Mouse (Mus musculus) bone marrow, adult 2 months (tissue): Measurements from ENCODE around the gene Clec3b. TPM values are rescaled to one million over a fixed set of nuclear protein-coding genes. Genes with fewer than 3 reads are reported as not detected.

Experiments
- H3K27ac ChIP-seq: fragments of 200-500 bp; 2 replicates; pipeline ENCODE4 v1.5.1; 2012; ENCODE audit warnings: low read depth, mild to moderate bottlenecking, control low read depth, inconsistent platforms, low read length; ENCODE audit not compliant: control insufficient read depth, poor library complexity, insufficient read depth
- H3K4me1 ChIP-seq: fragments of 200-500 bp; 2 replicates; pipeline ENCODE4 v1.6.1; 2011; ENCODE audit warnings: low read length; ENCODE audit not compliant: control insufficient read depth, insufficient read depth
- H3K4me3 ChIP-seq: fragments of 200-500 bp; replicated peaks from 2 replicates; pipeline ENCODE3; 2011; ENCODE audit warnings: mild to moderate bottlenecking, low read depth, low read length, control low read depth; ENCODE audit not compliant: control insufficient read depth
- CTCF ChIP-seq: fragments of 200-500 bp; IDR thresholded peaks from 2 replicates; pipeline ENCODE4 v1.5.1; 2011; ENCODE audit warnings: low read length, control low read depth; ENCODE audit not compliant: control insufficient read depth, insufficient read depth
- POLR2A ChIP-seq: fragments of 200-500 bp; IDR thresholded peaks from 2 replicates; pipeline ENCODE4 v1.6.1; 2011; ENCODE audit warnings: low read depth, mild to moderate bottlenecking, control low read depth, low read length, borderline replicate concordance; ENCODE audit not compliant: control insufficient read depth
- WGBS: fragments of 180-500 bp; shearing (Covaris S2); methylation state at CpG from one replicate; pipeline ENCODE4 v1.1.7; 2018; 5-methylcytosine and 5-hydroxymethylcytosine counted together
- polyA plus RNA-seq: library from polyadenylated mRNA; stranded (reverse); fragments of >200 nt; gene quantifications from 2 replicates; pipeline ENCODE4 v1.2.4, GENCODE M21; 2011; ENCODE audit warnings: low replicate concordance; ENCODE audit not compliant: missing spikeins, insufficient read depth, insufficient read length

Clec3b gene
- polyA plus RNA-seq, 1 experiment, result 3.1 TPM

GRCm38 (mm10) chr9:123183226-123183625, 32.5 kb downstream of the Clec3b start:
- WGBS, result 71% methylated on average over 8 of the region's 8 CpGs
- Histone ChIP-seq H3K4me3 (no peak overlapping the region), H3K27ac (no peak overlapping the region), H3K4me1 (peaks cover 5% of the 10 kb centered on the region)
- no peak for TF ChIP-seq CTCF
- no peak for TF ChIP-seq POLR2A

- peaks cover 3% of the 10 kb centered on the region for H3K4me1 ChIP-seq
- WGBS, result 15% methylated on average over 2 of the region's 2 CpGs
- no peak for TF ChIP-seq POLR2A
- TF ChIP-seq CTCF, result no peak
Measured at GRCm38 (mm10) chr9:123185546-123185945, 34.8 kb downstream of the Clec3b start.

GRCm38 (mm10) chr9:123186151-123186550, 35.4 kb downstream of the Clec3b start:
- H3K4me1 ChIP-seq, result peaks cover 3% of the 10 kb centered on the region
- no peak overlapping the region for H3K4me3 ChIP-seq
- no peak for TF ChIP-seq POLR2A
- no peak for TF ChIP-seq CTCF
- 57% methylated on average over 5 of the region's 5 CpGs for WGBS
- H3K27ac ChIP-seq, result no peak overlapping the region

More at GRCm38 (mm10) chr9:123185546-123185945, 34.8 kb downstream of the Clec3b start:
- H3K4me3 ChIP-seq, result no peak overlapping the region
- H3K27ac ChIP-seq, result no peak overlapping the region

- no peak for TF ChIP-seq CTCF
- TF ChIP-seq POLR2A, result no peak
- no peak overlapping the region for H3K27ac ChIP-seq
- 85% methylated on average over 5 of the region's 5 CpGs for WGBS
Measured at GRCm38 (mm10) chr9:123187589-123187988, 36.8 kb downstream of the Clec3b start.

GRCm38 (mm10) chr9:123188271-123188670, 37.5 kb downstream of the Clec3b start:
- TF ChIP-seq CTCF, result no peak
- no peak for TF ChIP-seq POLR2A
- WGBS, result 57% methylated on average over 2 of the region's 2 CpGs

More at GRCm38 (mm10) chr9:123187589-123187988, 36.8 kb downstream of the Clec3b start:
- H3K4me3 ChIP-seq, result no peak overlapping the region
- peaks cover 2% of the 10 kb centered on the region for H3K4me1 ChIP-seq

GRCm38 (mm10) chr9:123200116-123200515, 49.4 kb downstream of the Clec3b start:
- Histone ChIP-seq H3K4me1 (no peaks in the 10 kb centered on the region), H3K27ac (no peak overlapping the region), H3K4me3 (no peak overlapping the region)
- no peak for TF ChIP-seq CTCF
- TF ChIP-seq POLR2A, result no peak
- whole genome bisulfite sequencing, result 66% methylated on average over 3 of the region's 3 CpGs

More at GRCm38 (mm10) chr9:123188271-123188670, 37.5 kb downstream of the Clec3b start:
- Histone ChIP-seq H3K27ac (no peak overlapping the region), H3K4me1 (peaks cover 2% of the 10 kb centered on the region), H3K4me3 (no peak overlapping the region)

- Histone ChIP-seq H3K27ac (no peak overlapping the region), H3K4me1 (no peaks in the 10 kb centered on the region), H3K4me3 (no peak overlapping the region)
- TF ChIP-seq CTCF, result no peak
- TF ChIP-seq POLR2A, result no peak
- WGBS, result 77% methylated on average over 2 of the region's 2 CpGs
Measured at GRCm38 (mm10) chr9:123206526-123206925, 55.8 kb downstream of the Clec3b start.

GRCm38 (mm10) chr9:123206948-123207347, 56.2 kb downstream of the Clec3b start:
- TF ChIP-seq CTCF (no peak), POLR2A (no peak)

More at GRCm38 (mm10) chr9:123206948-123207347, 56.2 kb downstream of the Clec3b start:
- Histone ChIP-seq H3K27ac (no peak overlapping the region), H3K4me3 (no peak overlapping the region), H3K4me1 (no peaks in the 10 kb centered on the region)
- WGBS, result 88% methylated on average over 2 of the region's 2 CpGs

Other genes starting within 250 kb of the Clec3b start
- gene Zfp105, start 227.9 kb upstream of the Clec3b start, polyA plus RNA-seq, result 1.8 TPM in 1 of 2 replicates, not detected in the other
- 10.9 and 20.8 TPM in 2 replicates for gene 1110059G10Rik, start 199.9 kb upstream of the Clec3b start, polyA plus RNA-seq
- gene Kif15, start 199.9 kb upstream of the Clec3b start, polyA plus RNA-seq, result 104 and 108 TPM in 2 replicates
- gene Tmem42, start 129.6 kb upstream of the Clec3b start, polyA plus RNA-seq, result 2.2 and 13.3 TPM in 2 replicates
- 0.47 TPM in 1 of 2 replicates, not detected in the other for gene Tgm4, start 116.2 kb upstream of the Clec3b start, polyA plus RNA-seq
- 19.1 and 36.1 TPM in 2 replicates for gene Zdhhc3, start 37.7 kb upstream of the Clec3b start, polyA plus RNA-seq
- 29.5 and 44.4 TPM in 2 replicates for gene Exosc7, start 37.7 kb upstream of the Clec3b start, polyA plus RNA-seq
- gene Cdcp1, start 65.1 kb downstream of the Clec3b start, polyA plus RNA-seq, result not detected in 2 replicates
- 3.2 and 6.2 TPM in 2 replicates for gene Tmem158, start 109.8 kb downstream of the Clec3b start, polyA plus RNA-seq
- gene Lars2, start 216.0 kb downstream of the Clec3b start, polyA plus RNA-seq, result 22,640 and 27,480 TPM in 2 replicates